Mouse (Mus musculus) kidney, adult 2 months (tissue): ENCODE data around the gene Fhit. TPM values are rescaled to one million over a fixed set of nuclear protein-coding genes. Genes with fewer than 3 reads are reported as not detected.

Experiments
- DNase-seq: peaks from one replicate; pipeline ENCODE4 v3.0.0; 2021
- H3K27ac ChIP-seq: fragments of 200-500 bp; 2 replicates; pipeline ENCODE4 v1.5.1; 2012; ENCODE audit warnings: low read depth, low read length, control low read depth, inconsistent platforms; ENCODE audit not compliant: insufficient read depth
- H3K27me3 ChIP-seq: fragments of 200-500 bp; replicated peaks from 2 replicates; pipeline ENCODE4 v1.6.1; 2012; ENCODE audit warnings: mild to moderate bottlenecking, moderate library complexity, low read length, inconsistent platforms; ENCODE audit not compliant: control insufficient read depth, insufficient read depth
- H3K36me3 ChIP-seq: fragments of 200-500 bp; 2 replicates; pipeline ENCODE4 v1.6.1; 2012; ENCODE audit warnings: mild to moderate bottlenecking, moderate library complexity, low read length, inconsistent platforms; ENCODE audit not compliant: control insufficient read depth, insufficient read depth
- H3K4me1 ChIP-seq: fragments of 200-500 bp; 2 replicates; pipeline ENCODE4 v1.6.1; 2011; ENCODE audit warnings: low read length; ENCODE audit not compliant: control insufficient read depth, insufficient read depth
- H3K4me3 ChIP-seq: fragments of 200-500 bp; 2 replicates; pipeline ENCODE4 v1.5.1; 2011; ENCODE audit warnings: mild to moderate bottlenecking, low read depth, low read length, control low read depth; ENCODE audit not compliant: insufficient read depth
- CTCF ChIP-seq: fragments of 200-500 bp; conservative IDR thresholded peaks from 2 replicates; pipeline ENCODE4 v1.5.1; 2011; ENCODE audit warnings: low read depth, mild to moderate bottlenecking, control low read depth, low read length, moderate library complexity, mixed read lengths; ENCODE audit not compliant: insufficient read depth, insufficient read length
- POLR2A ChIP-seq: fragments of 200-500 bp; IDR thresholded peaks from one replicate; pipeline ENCODE4 v1.6.1; 2011; ENCODE audit warnings: low read depth, low read length, control low read depth
- WGBS: fragments of 180-500 bp; shearing (Covaris S2); methylation state at CpG from one replicate; pipeline ENCODE4 v1.1.7; 2018; 5-methylcytosine and 5-hydroxymethylcytosine counted together
- polyA plus RNA-seq: library from polyadenylated mRNA; depleted of rRNA; stranded (reverse); fragments of >200 nt; gene quantifications from 2 replicates; pipeline ENCODE4 v1.2.3, GENCODE M21; 2012

Gene Fhit
- polyA plus RNA-seq, 1 experiment: 21.3 TPM

- DNase-seq: no peak
- no peaks in the 10 kb centered on the region for H3K36me3 ChIP-seq
- no peak overlapping the region for H3K27ac ChIP-seq
- H3K4me1 ChIP-seq: no peaks in the 10 kb centered on the region
- TF ChIP-seq CTCF (no peak), POLR2A (no peak)
- 61% methylated on average over 3 of the region's 3 CpGs for WGBS
- H3K4me3 ChIP-seq: no peak overlapping the region
- H3K27me3 ChIP-seq: no peaks in the 10 kb centered on the region
Measured at GRCm38 (mm10) chr14:10035682-10036081, 1126.2 kb downstream of the Fhit start.

DNA sequence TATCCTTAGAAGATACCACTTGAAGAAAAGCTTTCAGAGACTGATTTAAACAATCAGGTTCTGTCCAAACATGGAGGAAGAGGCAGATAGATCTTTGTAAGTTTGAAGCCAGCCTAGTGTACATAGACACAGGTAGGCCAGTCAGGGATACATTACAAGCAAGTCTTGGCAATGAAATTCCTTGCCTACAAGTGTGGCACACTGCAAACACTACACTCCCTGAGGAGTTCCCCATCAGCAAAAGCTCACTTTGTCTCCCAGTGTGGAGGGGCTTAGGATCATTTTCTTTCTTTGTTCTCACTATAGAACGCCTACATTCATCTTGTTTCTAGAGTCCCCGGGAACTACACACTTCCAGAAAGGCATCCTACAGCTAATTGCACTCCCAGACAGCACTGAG is 1126.6 kb downstream of the Fhit start:
- Histone ChIP-seq H3K4me3 (no peak overlapping the region), H3K4me1 (no peaks in the 10 kb centered on the region), H3K27ac (no peak overlapping the region), H3K36me3 (no peaks in the 10 kb centered on the region), H3K27me3 (no peaks in the 10 kb centered on the region)
- TF ChIP-seq POLR2A: no peak
- TF ChIP-seq CTCF: no peak
- 69% methylated on average over 2 of the region's 2 CpGs for WGBS
- DNase-seq: no peak

GRCm38 (mm10) chr14:10023382-10023781 is 1138.5 kb downstream of the Fhit start:
- Histone ChIP-seq H3K27me3 (no peaks in the 10 kb centered on the region), H3K4me1 (no peaks in the 10 kb centered on the region), H3K36me3 (no peaks in the 10 kb centered on the region), H3K27ac (no peak overlapping the region), H3K4me3 (no peak overlapping the region)
- WGBS: 90% methylated on average over 2 of the region's 2 CpGs
- DNase-seq: no peak
- TF ChIP-seq POLR2A (no peak), CTCF (no peak)

- no peaks in the 10 kb centered on the region for H3K36me3 ChIP-seq
- DNase-seq: no peak
- H3K4me3 ChIP-seq: no peak overlapping the region
- H3K27me3 ChIP-seq: no peaks in the 10 kb centered on the region
- TF ChIP-seq CTCF (no peak), POLR2A (no peak)
- H3K4me1 ChIP-seq: no peaks in the 10 kb centered on the region
- H3K27ac ChIP-seq: no peak overlapping the region
- 93% methylated on average over 2 of the region's 2 CpGs for WGBS
Measured at GRCm38 (mm10) chr14:10022304-10022703, 1139.5 kb downstream of the Fhit start.

DNA sequence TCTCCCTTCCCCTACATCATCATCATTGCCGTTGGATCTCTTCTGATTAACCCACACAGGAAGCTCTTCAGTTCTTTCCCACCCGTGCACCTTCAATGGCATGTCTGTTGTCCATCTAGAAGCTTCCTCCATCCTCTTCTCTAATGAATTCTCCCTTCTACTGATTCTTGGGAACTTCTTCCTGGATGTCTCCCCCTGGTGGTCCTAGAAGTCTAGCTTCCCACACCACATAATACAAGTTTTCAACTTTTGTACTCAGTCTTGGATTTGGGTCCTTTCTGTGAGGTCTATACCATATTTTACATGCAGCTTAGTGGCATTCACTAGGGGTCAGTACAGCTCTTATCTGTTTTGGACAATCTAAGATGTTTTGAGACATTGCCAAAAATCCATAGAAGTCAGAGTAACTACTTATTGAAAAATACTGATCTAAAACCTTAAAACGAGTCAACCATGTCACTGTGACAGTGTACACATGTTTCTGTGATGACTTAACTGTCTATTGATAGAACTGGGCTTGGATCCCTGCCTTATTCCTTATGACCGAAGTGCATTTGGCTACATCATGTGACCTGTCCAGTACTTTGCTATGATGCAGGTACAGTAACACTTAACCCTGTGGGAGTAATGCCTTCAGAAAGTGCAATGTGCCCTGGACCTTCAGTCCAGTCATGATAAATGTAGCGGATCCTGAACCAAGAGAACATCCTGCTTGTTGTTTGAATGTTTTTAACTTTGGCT is 1141.3 kb downstream of the Fhit start:
- Histone ChIP-seq H3K4me3 (no peak overlapping the region), H3K4me1 (no peaks in the 10 kb centered on the region), H3K36me3 (no peaks in the 10 kb centered on the region), H3K27me3 (no peaks in the 10 kb centered on the region), H3K27ac (no peak overlapping the region)
- 73% methylated on average over 5 of the region's 5 CpGs for WGBS
- DNase-seq: no peak
- TF ChIP-seq CTCF (no peak), POLR2A (no peak)

DNA sequence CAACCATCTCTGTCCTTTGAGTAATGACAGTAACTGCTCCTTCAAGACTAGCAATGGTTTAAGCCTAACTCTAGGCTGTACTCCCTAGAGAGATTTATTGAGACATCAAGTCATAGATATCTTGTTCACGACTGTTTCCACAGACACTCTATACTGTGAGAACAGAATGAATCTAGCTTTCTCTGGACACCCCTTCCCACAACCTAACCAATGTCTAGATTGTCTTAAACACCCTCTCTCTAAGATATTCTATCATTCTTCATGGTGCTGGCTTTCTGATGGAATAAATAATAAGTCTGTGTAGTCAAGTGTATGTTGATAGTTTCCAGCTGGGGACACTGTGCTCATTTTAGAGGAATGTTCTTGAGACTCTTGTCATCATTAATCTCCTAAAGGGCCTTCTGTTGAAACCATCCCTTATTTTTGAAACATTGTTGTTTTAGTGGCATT is 1148.0 kb downstream of the Fhit start:
- TF ChIP-seq POLR2A: no peak
- no peak for TF ChIP-seq CTCF

DNA sequence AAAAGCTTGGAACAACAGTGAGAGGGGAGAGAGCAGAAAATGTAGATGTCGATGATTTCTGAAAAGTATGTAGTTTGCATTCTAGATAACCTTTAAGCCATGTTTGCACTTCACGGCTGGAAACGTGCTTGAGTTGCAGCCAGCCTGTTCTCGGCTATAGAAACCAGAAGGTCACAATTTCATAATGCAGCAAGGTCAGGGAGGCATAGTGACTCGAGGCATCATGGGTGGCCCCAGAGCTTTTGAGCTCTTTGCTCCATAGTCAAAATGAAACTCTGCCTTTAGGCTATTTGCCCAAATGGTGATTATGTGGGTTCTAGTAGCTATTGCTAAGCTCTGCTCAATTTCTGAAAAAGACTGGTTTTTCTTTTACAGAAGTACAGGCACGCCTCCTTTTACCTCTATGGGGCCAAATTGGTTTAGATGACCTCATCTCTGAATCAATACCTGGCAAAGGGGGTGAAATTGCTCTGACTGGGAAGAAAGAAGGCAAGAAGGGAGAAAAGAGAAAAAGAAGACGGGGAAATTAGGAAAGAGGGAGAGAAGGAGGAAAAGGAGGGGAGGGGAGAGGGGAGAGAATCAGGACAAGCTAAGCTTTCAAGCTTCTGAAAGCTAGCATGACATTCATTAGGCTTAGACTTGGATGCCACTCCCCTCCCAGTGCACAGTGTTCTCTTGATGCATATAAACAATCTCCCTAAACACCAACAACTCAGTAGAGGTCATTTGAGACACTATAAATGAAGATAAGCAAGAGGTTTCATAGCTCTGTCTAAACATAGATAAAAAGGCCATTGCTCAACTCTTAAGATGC is 1148.6 kb downstream of the Fhit start:
- WGBS: 73% methylated on average over 7 of the region's 7 CpGs

More for the DNA sequence above, 1148.0 kb downstream of the Fhit start:
- no peaks in the 10 kb centered on the region for H3K4me1 ChIP-seq
- no peak overlapping the region for H3K4me3 ChIP-seq
- DNase-seq: no peak
- H3K27ac ChIP-seq: no peak overlapping the region
- H3K27me3 ChIP-seq: no peaks in the 10 kb centered on the region
- H3K36me3 ChIP-seq: no peaks in the 10 kb centered on the region
- 43% methylated on average over 1 of the region's 1 CpGs for WGBS

More for the DNA sequence above, 1148.6 kb downstream of the Fhit start:
- Histone ChIP-seq H3K27ac (no peak overlapping the region), H3K27me3 (no peaks in the 10 kb centered on the region), H3K4me1 (no peaks in the 10 kb centered on the region), H3K4me3 (no peak overlapping the region), H3K36me3 (no peaks in the 10 kb centered on the region)
- no peak for DNase-seq
- no peak for TF ChIP-seq POLR2A
- no peak for TF ChIP-seq CTCF
